Mouse (Mus musculus) layer of hippocampus, adult 11-12 months (tissue): Measurements from ENCODE around the gene Prmt2.

Experiments used
- DNase-seq: peaks from one replicate; pipeline ENCODE4 v3.0.0; 2022; ENCODE audit warnings: low spot score

Gene Prmt2

DNA sequence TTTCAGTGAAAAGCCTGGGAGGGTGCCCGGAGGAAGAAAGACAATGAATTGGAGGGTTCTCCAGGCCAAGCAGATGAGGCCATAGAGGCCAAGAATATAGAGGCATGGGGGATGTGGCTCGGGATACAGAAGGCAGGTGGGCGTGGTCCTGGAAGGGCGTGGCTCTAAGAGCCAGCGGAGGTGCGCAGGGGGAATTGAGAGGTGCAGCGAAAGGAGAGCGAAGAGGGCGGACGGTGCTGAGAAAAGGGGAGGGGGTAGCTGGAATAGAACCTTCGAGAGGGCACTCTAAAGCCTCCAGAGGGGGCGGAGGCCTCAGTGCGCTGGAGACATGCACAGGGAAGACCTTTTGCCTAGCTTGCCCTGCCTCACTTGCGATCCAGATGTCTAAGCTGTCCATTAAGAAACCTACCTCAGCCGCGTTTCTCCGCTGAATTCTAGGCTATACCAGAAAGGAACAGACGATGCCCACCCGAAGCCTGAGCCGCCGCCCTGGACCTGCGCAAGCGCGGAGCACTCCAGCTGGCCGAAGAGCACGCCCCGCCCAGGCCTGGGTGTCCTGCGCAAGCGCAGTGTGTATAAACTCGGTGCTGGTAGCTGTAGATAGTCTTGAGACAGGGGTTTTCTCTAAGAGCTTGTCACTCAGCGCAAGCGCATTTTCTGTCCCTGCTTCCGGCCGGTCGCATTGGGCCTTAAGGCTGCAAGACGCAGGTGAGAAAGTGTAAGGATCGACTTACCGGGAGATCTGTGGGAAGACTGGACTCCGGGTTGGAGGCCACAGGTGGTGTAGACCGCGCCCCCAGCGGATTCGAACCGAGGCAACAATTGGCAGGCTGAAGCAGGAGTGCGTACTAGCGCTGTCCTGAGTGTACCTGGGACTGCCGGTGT is at the start of gene Prmt2:
Gene Prmt2, minus strand, starts transcription at position 525 of the 885 bp plus-strand sequence.
- DNase-seq = peak; percentile 88

DNA sequence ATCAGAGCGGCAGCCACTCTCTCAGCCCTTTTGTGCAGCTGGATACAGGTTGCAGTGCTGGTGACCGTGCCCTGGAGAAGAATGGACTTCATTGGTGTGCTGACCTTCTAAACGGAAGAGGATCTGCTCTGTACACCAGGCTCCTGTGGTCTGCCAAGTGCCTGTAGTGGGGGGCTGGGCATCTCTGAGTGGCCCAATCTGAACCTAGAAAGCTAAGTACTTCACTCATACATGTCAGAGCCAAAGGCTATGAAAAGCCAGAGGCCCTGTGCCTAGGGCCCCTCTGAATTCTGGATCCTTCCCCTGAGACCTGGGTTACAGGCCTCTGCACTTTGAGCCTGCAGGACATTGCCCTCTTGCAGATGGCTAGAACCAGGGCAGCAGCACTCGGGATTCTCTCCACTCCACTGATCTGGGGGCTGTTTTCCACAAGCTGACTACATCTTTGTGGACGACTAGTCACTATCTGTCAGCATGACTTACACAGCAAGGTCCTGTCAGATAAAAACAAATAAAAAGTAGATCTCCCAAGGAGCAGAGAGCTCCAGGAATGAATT is 41.0 kb upstream of the Prmt2 start:
- DNase-seq = no peak

- DNase-seq = no peak
Measured at GRCm38 (mm10) chr10:76275256-76275655, 37.6 kb upstream of the Prmt2 start.

GRCm38 (mm10) chr10:76271238-76271637 is 33.6 kb upstream of the Prmt2 start:
- DNase-seq = no peak

GRCm38 (mm10) chr10:76262431-76262830 is 24.8 kb upstream of the Prmt2 start:
- DNase-seq = no peak

DNA sequence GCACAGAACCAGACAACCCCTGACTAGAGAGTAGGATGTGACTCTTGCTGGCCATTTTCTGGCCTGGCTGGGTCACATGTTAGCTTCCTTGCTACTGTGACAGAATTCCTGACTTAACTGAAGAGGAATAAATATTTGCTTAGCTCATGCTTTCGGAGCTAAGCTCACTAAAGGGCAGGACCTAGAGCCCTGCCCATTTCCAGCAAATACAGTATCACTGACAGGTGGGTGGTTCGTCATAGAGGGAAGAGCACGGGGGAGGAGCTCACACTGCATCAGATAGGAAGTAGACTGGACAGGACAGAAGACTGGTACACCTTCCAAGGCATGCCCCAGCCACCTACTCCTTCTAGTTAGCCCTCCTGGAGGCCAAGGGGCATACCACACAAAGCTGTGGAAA is 23.8 kb upstream of the Prmt2 start:
- no peak for DNase-seq

- DNase-seq = peak; percentile 48
Measured at GRCm38 (mm10) chr10:76260358-76261059, 22.8 kb upstream of the Prmt2 start.

GRCm38 (mm10) chr10:76259566-76260232 is 22.0 kb upstream of the Prmt2 start:
- no peak for DNase-seq

- peak; percentile 64 for DNase-seq
Measured at GRCm38 (mm10) chr10:76257719-76258390, 20.2 kb upstream of the Prmt2 start.

DNA sequence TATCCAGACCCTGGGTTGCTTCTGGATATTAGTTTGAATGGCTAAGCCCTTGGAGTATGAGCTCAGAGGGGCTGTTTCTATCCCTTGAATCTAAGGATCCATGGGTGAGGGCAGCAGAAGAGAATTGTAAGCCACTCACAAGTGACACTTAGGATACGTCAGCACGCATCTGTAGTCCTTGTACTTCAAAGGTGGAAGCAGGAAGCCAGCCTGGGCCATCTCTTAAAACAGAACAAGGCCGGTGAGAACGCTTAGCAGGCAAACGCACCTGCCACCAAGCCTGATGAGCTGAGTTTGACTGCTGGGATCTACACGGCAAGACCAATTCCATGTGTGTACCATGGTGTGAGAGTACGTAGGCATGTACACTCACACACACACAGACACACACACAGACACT is 19.6 kb upstream of the Prmt2 start:
- no peak for DNase-seq

DNA sequence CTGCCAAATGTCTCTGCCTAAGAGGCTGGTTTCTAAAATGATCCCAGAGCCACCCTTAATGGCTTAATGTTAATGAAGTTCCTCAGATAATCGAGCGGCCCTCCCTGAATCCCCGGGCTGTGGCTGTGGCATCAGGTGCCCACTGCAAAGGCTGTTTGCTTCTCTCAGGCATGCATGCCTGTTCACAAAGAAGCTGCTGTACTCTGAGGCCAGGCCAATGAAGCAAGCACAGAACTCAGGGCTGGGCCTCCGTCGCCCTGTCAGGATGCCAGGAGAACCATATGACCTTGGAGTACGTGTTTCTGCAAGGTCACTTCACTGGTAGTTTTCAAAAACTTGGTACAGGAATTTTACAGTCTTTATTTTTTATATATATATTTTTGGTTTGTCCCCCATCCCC is 18.0 kb upstream of the Prmt2 start:
- DNase-seq = no peak

GRCm38 (mm10) chr10:76253536-76253935 is 15.9 kb upstream of the Prmt2 start, which contains the start of gene S100b:
TSS of gene S100b (plus strand) at chr10:76253853.
- no peak for DNase-seq

DNA sequence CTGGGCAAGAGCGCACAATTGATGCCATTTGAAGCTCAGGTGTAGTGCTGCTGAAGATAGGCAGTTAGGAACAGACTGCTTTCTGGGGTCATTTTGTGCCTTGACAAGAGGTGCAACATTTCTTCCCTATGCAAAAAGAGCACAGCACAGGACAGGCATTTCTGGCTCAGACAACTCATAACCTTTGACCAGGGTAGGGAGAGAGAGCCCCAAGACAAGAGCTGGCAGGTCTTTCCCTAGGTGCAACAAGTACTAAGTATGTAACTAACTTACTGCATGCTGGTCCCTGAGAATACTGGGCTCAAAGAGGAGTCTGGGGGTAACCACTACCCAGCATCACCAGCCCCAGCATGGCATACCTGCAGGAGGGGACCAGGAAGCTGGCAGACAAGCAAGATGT is 15.4 kb upstream of the Prmt2 start:
- no peak for DNase-seq

- no peak for DNase-seq
Measured at GRCm38 (mm10) chr10:76250870-76251269, 13.2 kb upstream of the Prmt2 start.

- no peak for DNase-seq
Measured at GRCm38 (mm10) chr10:76248647-76248968, 10.9 kb upstream of the Prmt2 start.

GRCm38 (mm10) chr10:76247960-76248646 is 10.4 kb upstream of the Prmt2 start:
- no peak for DNase-seq

DNA sequence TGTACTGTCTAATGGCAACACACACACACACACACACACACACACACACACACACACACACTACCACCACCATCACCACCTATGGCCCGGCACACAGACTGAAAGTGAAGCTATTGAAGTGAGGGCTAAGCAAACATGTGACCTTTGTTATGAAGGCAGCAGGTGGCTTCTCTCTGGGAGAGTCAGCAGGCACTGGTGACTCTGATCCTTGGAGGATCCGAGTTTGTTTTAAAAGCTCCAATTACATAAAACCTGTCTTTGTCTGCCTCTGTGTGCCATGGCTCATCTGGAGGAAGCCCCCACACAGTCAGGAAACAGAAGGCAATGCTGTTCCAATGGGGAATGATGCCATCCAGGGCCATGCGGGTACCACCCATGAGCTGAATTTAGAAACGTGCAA is 8.9 kb upstream of the Prmt2 start:
- DNase-seq = no peak

DNA sequence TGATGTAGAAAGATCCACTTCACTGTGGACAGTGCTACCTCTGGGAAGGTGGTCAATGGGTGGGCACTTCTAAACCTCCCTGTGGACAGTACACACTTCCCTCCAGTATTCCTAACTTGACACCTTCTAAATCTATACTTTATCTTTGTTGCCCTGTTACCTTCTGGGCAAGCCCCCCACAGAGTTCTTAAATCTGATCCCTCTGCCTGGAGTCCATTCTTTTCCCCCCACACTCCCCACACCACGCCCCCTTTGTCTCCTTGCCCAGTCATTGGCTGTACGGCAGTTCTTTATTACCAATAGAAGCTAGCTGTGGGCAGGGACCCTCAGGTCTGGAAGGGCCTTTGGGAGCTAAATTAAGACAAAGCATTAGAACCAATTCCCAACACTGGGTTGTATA is 7.4 kb upstream of the Prmt2 start:
- DNase-seq = no peak

GRCm38 (mm10) chr10:76239401-76239800 is 1.7 kb upstream of the Prmt2 start:
- no peak for DNase-seq

DNA sequence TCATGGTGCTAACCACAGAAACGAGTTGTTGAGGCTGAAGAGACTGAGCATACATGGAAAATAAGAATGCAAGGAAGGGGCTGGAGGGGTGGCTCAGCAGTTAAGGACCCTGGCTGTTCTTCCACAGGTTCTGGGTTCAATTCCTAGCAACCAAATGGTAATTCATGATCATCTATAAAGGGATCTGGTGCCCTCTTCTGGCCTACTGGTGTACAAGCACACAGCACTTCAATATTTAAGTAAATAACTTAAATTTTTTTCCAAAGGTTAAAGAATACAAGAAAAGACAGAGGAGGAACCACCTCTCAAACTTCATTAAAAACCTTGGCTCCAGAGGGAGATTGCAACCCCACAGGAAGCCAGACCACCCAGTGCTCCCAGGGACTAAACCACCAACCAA is 8.0 kb downstream of the Prmt2 start:
- DNase-seq = no peak

DNA sequence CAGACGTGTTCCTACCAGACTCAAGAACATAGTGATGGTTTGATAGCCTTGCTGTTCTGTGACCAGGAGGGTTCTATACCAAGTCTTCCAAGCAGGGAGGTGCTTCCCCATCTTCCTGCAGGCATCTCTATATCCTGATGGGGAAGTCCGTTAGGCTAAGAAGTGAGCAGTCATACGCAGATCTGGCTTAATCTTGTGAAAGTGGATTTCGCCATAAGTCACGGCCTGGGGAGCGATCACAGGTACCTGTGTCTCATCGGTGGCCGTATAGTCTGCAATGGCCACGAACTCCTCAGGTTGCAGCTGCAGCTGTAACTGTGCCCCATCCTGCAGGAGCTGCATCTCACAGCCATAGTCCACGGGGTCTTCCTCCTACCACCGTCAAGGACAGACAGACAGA is 11.7 kb downstream of the Prmt2 start:
- DNase-seq = no peak
